Mouse (Mus musculus): ENCODE measurements around the gene Mylk3.

The Mylk3 gene

DNA sequence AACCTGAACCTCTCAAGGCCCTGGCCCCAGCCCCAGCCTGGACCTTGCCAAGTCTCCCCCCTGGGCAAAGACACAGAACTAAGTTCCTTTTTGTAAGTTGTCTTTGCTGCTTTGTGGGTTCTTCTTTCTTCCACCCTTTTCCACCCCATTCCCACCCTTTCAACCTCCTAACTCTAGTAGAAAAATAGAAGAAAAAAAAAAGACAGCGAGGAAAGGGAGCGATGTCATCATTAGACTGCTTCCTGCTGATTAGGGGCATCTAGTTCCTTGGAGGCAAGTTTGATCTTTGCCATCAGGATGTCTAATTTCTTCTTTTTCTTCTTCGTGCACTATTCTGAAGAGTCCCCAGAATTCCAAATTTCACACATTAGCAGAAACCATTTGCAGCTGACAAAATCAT is 73.1 kb downstream of the Mylk3 start:
- no peak for DNase-seq

DNA sequence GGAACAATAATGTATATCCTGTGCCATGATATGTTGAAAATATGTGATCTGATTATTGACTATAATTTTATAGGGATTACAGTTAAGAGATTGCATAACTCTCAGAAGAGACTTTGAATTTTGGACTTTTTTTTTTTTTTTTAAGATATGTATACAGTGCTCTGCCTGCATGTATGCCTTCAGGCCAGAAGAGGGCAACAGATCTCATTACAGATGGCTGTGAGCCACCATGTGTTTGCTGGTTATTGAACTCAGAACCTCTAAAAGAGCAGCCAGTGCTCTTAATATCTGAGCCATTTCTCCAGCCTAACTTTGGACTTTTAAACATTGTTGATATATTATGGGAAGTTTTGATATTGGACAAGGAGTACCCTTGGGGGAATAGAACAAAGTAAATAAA is 74.4 kb downstream of the Mylk3 start:
- DNase-seq = peak in 1 of 2 experiments; percentile 20

DNA sequence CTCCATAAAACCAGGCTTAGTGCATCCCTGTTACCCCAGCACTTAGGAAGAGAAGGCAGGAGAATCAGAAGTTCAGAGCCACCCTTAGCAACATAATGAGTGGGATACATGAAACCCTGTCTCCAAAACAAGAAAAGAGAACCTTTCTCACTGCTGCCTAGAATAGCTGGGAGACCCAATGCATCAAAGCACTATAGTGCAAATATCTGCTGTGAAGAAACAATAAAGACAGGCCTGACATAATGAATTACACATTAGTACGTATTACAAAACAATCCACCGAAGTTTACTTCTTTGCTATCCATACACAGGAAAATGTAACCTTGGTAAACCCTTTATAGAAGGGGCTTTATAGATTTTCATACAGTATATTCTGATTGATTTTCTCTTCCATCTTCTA is 77.6 kb downstream of the Mylk3 start:
- no peak for DNase-seq

DNA sequence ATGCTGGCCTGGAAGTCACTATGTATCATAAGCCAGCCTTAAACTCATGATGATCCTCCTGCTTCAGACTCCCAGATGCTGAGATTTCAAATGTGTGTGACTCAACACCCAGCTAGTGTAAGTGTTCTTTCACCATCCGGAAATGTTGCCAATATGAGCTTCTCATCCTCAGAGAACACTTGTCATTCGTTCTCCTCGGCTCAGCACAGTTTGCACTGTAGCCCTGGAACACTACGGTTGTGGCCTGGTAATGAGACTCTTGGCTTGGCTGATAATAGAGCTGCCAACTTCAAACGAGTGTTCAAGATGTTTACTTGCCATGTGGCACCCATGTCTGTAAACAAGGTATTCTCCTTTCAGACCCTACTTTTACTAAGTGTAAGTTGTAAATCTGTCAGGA is 82.6 kb downstream of the Mylk3 start:
- DNase-seq = no peak

DNA sequence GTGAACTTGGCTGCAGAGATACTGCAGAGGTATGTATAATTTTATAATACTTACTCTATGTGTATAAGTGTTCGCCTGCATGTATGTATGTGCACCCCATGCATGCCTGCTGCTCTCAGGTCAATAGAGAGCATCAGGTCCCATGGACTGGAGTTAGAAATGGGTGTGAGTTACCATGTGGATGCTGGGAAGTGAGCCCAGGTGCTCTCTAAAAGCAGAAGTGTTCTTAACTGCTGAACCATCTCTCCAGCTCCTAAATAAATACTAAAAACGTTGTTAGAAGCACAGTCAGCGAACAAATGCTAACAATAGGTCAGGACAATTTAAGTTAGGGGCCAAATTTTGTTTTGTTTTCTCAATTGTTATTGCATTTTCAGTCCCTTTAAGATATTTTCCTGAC is 83.2 kb downstream of the Mylk3 start:
- no peak for DNase-seq

DNA sequence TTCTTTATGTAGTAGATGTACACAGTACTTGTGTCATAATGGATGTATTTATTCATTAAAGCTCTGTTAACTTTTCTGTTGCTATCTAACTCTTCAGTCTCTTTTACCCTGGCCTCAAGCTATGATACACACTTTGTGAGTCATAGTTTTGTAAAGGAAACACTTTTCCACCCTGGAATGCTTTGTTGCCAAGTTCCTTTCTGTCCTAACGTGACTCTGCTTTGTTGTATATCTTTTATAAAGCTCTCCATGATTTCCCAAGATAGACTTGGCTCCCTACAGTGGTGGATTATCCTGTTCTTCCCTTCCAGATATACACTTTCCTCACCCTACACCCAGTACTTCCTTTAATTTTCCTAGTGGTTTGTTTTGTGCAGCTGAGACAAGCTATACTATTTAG is 84.2 kb downstream of the Mylk3 start:
- DNase-seq = no peak

DNA sequence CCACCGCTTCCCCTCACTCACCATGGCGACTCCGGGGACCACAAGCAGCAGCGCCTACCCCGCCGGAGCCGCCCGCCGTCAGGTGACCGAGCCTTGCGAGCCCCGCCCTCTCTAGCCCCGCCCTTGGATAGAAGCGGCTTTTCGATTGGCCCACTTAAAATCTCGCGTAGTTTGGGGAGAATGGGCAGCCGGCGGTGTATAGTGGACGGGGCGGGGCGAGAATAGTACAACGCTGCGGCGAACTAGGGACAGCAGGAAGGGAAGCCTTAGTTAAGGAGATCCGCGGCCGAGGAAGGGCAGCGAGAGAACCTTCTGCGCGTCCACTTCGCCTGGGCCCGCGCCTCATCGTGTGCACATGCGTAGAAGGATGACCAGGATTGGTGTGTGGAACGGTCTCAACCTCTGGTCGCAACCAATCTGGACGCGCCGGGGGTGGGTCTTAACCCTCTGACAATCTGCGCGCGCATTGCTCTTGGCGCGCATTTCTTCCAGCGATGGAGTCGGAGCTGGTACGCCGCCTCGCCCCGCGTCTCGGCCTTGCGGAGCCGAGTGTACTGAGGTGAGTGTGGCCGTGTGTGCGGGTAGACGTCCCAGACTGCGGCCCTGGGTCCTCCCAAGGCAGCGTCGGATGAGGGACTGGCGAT is 86.6 kb downstream of the Mylk3 start, which contains the start of the genes Orc6 and Vps35:
TSS of gene Orc6 (plus strand) at position 199 of the 644 bp plus-strand sequence.
TSS of gene Vps35 (minus strand) at position 369 of the 644 bp plus-strand sequence.
- peak; percentile 96 to 97 for DNase-seq

DNA sequence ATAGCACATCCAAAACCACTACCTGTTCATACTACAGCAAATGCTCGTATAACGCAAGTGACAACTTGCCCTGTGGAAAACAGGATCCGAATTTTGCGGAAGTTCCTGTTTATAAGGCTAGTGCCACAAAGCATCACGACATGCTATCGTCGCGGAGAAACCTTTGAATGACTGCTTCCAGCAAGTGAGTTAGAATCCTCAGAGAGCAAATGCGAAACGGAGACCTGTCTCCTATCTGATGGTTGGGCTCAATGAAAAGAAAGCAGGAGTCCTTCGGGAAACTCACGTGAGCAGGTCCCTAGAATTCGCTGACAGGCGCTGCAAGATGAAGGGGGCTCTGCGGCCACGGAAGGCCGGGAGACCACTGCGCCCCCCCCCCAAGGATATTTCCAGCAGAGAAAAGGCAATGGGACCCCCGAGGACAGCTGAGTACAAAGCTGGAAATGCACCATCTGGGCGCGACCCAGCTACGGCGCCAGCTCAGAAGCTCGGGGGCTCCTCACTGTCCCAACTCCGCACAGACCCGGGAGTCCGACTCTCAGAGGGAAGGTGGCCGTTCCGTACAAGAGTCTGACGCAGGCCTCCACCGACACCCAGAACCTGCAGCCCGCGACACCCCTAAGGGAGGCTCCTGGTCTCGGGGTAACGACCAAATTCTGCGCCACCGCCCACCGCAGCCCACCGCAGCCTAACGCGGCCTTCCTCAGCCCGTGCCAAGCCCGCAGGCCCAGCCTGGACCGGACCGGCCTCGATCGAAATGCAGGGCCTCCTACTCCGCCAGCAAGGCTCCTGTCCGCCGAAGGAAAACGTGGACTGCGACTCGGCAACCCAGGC is 87.3 kb downstream of the Mylk3 start:
- peak in 1 of 2 experiments; percentile 11 for DNase-seq

DNA sequence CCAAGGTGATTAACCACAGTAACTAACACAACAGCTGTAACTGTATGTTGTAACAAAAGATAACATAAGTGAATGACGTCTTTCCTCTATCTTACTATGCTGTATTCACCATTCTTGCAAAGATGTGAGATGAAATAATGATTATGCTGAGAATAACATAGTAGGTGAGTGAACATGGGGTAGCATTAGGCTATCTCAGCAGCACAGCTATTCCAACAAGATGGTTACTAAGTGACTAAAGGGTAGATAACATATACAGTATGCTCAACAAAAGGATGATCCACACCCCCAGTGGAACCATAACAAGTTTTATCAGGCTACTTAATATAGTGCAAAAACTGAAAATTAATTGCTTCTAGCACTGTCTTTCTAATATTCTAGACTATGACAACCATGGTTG is 99.3 kb downstream of the Mylk3 start:
- DNase-seq = no peak
